In the genomic region with DNA sequence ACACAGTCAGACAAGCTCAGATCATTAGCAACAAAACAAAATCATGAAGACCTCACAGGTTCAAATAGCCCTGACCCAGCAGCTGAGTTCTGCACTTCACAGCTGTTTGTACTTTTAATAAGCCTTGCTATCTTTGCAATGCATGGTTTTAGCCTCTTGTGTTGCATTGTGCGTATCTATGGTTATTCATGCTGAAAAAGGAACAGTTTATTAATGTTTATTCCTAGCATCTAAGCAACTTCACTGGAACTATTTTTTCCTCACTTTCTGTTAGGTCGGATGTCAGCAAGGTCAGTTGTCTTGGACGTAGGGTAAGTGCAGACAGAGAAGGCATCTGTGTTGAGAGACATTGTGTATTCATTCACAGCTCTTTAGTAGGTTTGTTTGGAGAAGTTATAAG, we compare ENCODE assay signal across 20 mouse cellular contexts.
"Had no signal": no experiment of that assay in that cellular context is flagged by ENCODE, and none has a peak within 500 bp of the region (broad histone marks: within the 10 kb centered on the region; RNA-seq: fewer than 3 reads in every experiment).

No protein-coding gene starts in this region.

- H3K4me1 ChIP-seq: liver, embryonic 13.5 days; liver, embryonic 15.5 days; midbrain, embryonic 12.5 days had no signal

- H3K27me3 ChIP-seq: liver, embryonic 13.5 days; liver, embryonic 15.5 days; lung, embryonic 15.5 days; midbrain, embryonic 12.5 days; neural tube, embryonic 13.5 days; neural tube, embryonic 15.5 days had no signal

- H3K27ac ChIP-seq: liver, embryonic 13.5 days; liver, embryonic 15.5 days; lung, embryonic 15.5 days; midbrain, embryonic 10.5 days; midbrain, embryonic 12.5 days; neural tube, embryonic 13.5 days; neural tube, embryonic 15.5 days had no signal

- ATAC-seq: liver, postnatal 0 days; midbrain, embryonic 16.5 days had no signal

- H3K4me2 ChIP-seq: liver, embryonic 13.5 days; liver, embryonic 15.5 days; lung, embryonic 15.5 days; midbrain, embryonic 12.5 days; neural tube, embryonic 13.5 days; neural tube, embryonic 15.5 days had no signal

- H3K36me3 ChIP-seq: liver, embryonic 13.5 days; liver, embryonic 15.5 days; lung, embryonic 15.5 days; midbrain, embryonic 10.5 days; midbrain, embryonic 12.5 days; neural tube, embryonic 13.5 days; neural tube, embryonic 15.5 days had no signal

- H3K4me3 ChIP-seq: liver, embryonic 13.5 days; liver, embryonic 15.5 days; lung, embryonic 15.5 days; midbrain, embryonic 10.5 days; midbrain, embryonic 12.5 days; myocyte; neural tube, embryonic 13.5 days; neural tube, embryonic 15.5 days had no signal

- H3K9ac ChIP-seq: liver, embryonic 13.5 days; liver, embryonic 15.5 days; liver, postnatal 0 days; lung, embryonic 15.5 days; midbrain, embryonic 12.5 days; neural tube, embryonic 13.5 days; neural tube, embryonic 15.5 days had no signal

- H3K9me3 ChIP-seq: liver, embryonic 13.5 days; liver, embryonic 15.5 days; lung, embryonic 15.5 days; midbrain, embryonic 10.5 days; midbrain, embryonic 12.5 days; neural tube, embryonic 13.5 days; neural tube, embryonic 15.5 days had no signal

- DNase-seq: liver; liver, embryonic 13.5 days; liver, postnatal 0 days; midbrain, embryonic 14.5 days; retina, postnatal 1 day; right cerebral cortex, adult 18-20 months; right cerebral cortex, postnatal 25 days; right cerebral cortex, postnatal 4 days; spleen, adult 18-20 months; thymus, adult 18-20 months; thymus, postnatal 14 days; thymus, postnatal 36 days had no signal
